Mouse (Mus musculus): ENCODE data around the gene Grap.

Grap gene

DNA sequence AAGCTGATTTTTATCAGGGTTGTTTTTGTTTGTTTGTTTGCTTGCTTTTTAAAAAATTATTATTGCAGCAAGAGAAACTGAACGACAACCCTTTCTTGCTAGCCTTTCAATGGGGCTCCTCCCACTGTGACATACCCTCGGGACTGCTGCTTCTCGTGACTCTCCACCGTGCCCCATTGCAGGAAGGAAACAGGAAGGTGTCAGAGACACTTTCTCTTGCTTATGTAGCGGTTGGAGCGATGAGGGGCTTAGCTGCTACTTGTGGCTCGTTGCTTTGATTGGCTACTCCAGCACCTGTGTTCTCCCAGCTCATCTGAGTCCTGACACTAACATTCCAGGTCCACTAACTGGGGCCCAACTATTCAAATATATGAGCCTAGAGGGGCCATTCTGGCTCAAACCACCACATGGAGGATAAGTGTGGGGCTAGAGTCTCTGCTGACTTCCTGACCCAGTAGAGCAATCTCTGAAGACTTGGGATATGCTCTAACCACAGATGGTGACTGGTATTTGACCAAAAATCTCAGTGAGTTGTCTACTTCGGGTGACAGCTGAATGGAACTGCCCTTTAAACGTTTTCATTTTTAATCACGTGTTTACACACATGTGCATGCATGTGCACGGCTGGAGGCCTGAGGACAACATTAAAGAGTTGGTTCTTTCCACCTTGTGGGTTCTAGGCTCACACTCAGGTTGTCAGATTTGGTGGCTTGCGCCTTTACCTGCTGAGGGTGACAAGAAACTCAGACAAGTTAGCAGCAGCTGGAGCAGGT is 14.1 kb upstream of the Grap start:
- 78% methylated on average over 12 of the region's 12 CpGs for WGBS

DNA sequence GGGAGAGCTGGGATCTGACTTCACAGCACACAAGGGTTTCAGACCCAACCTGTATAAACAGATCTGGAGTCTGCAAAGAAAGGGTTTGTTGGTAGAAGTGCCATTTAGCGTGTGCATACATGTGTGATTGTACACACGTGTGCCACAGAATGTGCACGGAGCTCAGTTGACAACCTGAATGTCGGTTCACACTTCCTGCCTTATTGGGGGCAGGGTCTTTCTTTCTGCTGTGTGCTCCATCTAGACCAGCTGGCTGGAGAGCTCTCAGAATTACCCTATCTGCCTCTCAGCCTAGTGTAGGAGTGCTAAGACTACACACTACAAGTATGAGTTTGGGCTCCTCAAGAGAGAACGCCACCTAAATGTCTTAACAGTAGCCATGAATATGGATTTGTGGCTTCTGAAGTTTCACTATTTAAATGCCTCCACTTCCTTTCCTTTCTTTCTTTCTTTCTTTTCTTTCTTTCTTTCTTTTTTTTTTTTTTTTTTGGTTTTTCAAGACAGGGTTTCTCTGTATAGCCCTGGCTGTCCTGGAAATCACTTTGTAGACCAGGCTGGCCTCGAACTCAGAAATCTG is 13.4 kb upstream of the Grap start:
- WGBS: 91% methylated on average over 6 of the region's 6 CpGs

DNA sequence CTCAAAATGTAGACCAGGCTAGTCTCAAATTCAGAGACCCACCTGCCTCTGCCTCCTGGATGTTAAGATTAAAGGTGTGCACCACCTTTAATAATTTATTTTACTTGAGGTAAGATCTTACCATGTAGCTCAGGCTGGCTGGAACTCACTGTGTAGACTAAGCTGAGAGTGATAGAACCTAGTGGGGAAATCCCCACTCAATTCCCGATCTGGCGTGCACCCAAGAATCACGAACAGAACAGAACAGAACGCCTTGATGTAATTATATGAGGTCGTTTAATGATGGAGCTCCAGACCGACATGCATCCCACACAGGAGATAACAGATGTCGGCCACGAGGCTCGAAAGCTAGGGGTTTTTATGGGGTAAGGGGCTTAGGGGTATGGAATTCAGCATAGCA is 12.5 kb upstream of the Grap start:
- WGBS: 59% methylated on average over 9 of the region's 9 CpGs

DNA sequence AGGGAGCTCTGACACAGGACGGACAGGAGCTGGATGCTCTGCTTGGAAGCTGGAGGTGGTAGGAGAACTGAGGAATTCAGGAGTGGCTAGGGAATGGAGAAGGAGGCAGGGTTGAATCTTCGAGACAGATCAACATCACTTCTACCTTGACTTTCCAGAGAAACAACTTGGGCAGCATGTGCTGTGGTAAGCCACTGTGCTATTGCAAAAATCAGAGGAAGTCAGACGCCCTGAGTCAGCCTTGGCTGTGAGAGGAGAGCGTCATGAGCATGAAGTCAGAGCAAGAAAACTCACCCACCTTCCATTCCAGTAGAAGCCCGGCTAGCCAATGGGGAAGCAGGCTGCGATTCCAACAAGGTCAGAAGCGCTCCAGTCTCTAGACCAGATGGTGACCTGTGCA is 11.0 kb upstream of the Grap start:
- 83% methylated on average over 7 of the region's 7 CpGs for WGBS

DNA sequence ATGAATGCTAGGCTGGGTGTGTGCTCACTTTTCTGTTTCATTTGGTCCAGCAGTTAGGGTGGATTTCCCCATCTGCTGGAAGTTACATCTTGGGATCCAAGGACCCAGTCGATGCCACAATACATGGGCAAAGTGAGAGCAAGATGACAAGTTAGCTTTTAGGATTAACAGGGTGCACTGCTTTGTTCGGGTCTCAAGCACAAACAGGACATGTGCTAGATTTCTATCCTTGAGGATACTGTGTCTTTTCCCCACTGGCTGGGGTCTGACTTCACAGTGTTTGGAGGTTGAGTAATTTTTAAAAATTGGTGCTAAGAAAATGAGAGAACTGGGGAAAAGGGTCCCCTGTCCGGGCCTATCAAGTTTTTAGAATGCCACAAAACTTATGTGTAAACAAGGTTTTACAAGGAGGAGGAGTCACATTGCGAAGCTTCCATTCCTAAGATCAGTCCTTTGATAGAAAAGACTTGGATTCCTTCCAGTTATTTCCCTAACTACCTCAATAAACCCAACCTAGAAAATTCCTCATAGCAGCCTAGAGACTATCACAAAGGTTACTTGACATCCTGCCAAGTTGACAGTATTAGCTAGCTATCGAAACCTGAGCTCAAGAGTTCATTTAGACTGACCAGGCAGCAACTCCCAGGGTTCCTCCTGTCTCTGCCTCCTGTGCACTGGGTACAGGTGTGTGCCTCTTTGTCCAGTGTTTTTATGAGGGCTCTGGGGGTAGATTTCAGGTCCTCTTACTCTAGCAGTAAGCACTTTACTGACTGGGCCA is 9.7 kb upstream of the Grap start:
- WGBS: 87% methylated on average over 5 of the region's 5 CpGs

DNA sequence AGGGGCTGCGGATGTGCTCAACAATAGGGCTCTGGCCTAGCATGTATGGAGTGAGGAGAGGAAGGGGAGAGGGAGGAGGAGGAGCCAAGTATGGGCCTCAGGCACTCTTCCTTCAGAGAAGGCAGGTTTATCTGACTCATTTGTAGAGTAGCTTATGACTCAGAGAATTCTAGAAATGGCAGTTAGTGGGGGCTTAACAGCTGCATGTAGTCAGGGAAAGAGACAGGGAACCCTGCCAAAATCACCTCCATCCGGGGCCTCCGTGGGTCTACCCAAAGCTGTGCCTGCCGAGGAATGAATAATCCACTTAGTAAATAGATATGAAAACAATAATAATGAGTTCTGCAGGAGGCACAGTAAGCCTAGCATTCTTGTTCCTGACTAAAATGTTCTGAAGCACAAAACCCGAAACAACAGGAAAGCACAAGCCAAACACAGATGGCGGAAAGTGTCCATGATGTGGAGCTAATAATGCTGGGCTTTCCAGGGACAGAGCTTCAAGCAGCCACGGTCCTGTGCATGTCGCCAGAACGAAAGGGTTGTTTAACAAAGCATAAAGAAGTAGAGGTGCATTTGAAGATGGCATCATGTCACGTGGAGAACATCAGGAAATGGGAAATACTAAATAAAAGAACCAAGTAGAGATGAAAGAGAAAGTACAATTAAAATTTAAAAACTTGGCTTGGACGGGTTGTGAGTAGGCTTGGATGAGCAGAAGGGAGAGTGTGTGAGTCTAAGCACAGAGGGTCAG is 8.3 kb upstream of the Grap start:
- 42% methylated on average over 11 of the region's 11 CpGs for WGBS

DNA sequence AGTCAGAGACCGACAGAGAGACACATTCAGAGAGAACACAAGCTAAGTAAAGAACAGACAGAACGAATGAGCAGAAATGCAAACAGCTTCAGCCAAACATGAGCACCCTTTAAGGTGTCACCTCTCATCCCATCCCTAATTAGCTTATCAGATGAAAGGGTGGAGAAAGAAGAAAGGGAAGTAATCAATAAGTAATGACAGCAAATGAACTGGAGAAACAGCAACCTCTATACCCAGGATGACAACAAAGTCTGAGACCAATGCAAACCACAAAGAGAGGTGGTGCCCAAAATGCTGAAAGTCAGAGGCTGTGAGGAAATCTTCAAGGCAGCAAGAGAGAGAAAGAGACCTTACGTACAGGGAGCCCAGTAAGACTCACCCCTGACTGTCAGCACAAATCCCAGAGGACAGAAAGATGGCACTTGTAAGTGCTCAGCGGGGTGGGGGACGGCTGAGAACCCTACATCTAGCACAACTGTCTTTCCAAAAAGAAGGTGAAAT is 7.7 kb upstream of the Grap start:
- WGBS: 83% methylated on average over 5 of the region's 5 CpGs

DNA sequence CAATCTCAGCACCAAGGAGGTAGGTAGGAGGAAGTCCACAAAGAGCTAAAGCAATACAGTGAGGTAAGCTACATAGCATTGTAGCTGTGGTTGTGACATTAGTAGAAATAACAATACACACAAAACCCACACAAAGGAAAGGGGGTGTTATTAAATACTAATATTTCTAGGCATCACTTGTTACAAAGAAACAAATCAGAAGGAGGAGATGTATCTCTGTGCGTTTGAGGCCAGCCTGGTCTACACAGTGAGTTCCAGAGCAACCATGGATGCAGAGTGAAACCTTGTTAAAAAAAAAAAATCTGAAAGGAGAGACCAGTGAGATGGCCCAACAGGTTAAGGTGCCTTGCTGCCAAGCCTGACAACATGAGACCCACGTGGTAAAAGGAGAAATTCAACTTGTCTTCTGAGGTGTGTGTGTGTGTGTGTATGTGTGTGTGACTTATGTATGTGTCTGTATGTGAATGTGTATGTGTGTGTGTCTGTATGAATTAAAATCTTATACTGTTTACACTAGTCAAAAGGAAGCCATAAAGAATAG is 6.5 kb upstream of the Grap start:
- 73% methylated on average over 2 of the region's 2 CpGs for WGBS

DNA sequence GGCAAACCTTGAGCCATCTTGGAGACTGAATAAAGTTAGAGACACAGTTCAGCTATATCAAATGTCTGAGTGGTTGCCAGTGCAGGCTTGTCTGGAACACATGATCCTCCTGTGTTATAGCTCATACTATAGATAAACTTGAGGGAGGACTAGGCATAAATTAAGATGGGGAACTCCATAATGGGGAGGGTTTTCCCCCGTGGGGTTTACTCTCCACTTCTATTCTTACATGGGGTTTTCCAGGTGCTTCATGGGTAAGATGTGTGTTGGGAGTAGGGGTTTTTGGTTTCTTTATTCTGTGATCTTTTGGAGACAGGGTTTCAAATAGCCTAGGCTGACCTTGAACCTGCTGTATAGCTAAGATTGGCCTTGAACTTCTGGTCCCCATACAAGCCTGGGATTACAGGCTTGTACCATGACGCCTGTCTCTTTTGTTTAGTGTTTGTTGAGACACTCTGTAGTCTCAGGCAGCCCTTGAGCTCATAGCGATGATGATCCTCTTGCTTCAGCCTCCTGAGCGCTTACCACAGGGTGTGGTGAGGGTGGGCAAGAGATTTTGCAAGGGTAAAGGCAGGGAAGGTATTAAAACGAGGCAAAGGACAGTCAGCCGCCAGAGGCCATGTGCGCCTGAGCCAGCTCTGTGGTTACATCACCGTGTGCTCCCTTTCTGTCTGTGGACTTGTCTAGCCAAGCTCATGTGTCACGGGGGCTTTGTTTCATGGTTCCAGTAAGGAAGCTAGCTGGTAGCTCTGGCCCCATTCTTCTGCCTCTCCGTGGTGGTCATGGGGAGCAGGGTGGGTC is 5.8 kb upstream of the Grap start:
- 81% methylated on average over 10 of the region's 10 CpGs for WGBS

DNA sequence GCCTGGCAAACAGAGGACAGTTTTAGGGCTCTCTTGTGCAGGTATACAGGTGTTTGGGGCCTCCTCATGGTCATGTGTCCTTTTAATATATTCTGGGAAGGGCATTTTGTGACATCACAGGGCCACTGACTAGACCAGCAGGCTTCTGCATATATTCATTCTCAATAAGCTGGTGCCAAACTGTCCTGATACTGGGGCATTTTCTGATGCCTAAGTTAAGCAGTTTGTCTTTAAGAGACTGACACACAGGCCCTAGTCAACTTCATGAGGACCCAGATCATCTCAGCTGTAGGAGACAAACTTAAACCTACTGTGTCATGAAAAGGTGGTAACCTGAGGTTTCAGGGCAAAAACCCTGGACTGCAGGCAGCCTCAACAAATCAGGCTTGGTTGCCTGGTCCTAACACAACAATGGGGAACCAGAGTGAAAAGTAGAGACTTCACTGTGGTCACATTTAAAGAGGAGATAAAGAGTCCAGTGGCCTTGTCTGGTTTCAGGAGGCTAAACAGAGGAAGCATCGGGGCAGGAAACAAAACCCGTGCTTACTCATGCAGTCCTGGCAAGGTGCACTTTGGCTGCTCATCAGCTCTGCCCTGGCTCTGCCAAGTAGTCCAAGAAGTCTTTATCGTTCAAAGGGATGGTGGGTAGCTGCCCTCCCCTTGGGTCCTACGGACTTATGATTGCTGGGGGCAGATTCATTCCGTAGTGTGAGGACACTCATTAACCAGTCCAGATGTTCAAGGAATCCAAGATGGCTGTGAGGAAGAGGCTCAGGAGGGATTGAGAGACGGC is 4.9 kb upstream of the Grap start:
- 50% methylated on average over 6 of the region's 6 CpGs for WGBS

DNA sequence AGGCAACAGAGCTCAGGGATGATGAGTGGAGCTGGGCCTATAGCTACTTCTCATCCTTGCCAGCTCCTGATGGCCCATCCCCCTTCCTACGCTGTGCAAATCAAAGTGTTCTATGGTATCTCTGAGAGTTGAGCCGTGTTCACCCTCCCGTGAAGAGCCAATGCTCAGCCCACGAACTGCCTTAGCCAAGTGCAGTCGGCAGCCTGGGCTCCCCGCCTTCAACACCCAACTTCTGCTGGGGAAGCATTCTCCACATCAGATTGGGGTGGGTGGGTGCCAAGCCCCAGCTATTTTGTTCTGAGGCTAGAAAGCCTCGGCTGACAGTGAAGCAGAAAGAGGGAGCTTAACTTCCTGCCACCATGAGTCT is 4.3 kb upstream of the Grap start:
- 50% methylated on average over 7 of the region's 7 CpGs for WGBS

DNA sequence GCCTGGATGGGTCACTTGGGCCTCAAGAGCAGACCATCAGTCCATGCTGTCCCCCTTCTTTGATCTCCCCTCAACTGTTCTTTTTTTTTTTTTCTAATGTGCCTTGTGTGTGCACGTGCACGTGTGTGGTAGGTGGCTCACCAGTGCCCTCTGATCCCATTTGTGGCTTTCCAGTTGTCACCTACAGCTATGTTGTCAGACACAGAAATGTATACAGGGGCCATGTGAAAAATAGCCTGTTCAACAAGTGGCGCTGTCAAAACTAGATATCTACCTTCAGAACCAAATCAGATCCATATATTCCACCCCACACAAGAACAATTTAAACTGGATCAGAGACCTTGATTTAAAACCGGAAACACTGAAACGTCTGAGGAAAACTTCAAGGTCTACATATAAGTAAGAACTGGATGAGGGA is 3.9 kb upstream of the Grap start:
- WGBS: 82% methylated on average over 5 of the region's 5 CpGs

DNA sequence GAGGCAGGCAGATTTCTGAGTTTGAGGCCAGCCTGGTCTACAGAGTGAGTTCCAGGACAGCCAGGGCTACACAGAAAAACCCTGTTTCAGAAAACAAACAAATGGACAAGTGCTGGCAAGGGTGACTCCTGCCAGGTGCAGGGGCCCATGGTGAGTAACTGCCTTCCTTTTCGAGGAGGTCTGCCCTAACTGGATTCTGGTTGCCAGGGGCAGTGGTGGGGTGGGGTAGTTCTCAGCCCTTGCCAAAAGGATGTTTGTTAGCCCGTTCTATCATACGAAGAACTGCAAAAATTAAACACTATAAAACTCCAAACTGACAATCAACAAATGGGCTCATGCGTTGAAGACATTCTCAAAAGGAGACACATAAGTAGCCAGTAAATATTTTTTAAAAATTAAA is 3.4 kb upstream of the Grap start:
- WGBS: 90% methylated on average over 4 of the region's 4 CpGs

DNA sequence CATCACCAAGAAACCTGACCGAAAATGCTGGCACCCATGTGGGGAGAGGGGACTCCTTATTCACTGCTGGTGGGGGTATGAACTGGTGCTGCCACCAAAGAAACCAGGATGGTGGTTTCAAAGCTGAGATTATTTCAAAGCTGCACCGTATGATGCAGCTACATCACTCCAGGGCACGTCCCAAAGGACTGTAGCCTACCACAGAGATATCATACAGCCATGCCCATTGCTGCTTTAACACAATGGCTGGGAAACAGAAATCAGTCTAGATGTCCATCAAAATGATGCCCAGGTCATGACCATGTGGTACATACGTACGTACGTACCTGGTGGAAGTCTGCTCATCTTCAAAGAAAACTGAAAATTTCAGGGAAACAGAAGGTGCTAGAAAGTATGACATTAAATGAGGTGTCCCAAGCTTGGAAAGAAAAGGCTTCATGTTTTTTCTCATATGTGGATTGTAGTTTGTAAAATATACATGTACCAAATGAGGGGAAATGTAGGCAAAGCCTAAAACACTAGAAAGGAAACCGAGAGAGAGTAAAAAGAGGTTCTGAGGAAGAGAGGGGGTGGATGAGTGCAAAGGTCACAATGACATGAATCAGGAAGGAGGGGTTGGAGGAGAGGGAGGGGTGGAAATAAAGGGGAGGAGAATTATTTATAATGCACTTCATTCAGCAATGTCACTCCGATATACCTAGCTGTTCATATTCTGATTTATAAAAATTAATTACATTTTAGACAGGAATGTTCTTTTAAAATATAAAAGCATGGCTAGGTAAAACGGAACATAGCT is 2.4 kb upstream of the Grap start:
- WGBS: 88% methylated on average over 9 of the region's 9 CpGs

DNA sequence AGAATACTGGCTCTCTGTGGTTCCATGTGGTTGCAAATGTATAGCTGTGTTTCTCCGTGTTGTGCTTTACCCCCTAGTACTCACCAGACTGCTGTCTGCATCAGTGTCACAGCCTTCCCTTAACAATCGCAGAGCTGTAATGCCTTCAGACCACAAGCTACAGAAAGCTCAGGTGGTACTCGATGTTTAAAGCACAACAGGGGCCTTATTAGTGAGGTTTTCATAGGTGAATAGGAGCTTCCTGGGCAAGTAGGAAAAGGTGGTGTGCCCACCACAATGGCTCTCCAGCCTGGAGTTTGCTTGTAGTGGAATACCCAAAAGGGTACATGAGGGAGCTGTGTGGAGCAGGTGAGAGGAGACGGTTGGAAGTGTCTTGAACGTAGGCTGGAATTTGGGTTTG is 849 bp upstream of the Grap start:
- 92% methylated on average over 5 of the region's 5 CpGs for WGBS

DNA sequence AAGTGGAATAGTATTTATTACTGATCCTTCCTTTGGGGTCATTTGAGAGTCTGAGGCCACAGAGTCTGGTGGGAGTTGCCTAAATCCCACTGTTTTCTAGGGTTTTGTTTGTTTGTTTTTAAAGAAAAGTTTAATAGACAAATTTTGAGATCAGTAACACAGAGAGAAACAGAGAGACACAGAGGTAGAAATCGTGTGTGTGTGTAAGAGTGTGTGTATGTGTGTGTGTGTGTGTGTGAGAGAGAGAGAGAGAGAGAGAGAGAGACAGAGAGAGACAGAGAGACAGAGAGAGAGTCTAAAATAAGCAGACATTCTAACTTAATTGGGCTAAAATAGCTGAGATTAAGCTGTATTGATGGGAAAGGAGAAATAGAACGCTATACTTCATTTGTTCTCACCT is 503 bp downstream of the Grap start:
- 80% methylated on average over 2 of the region's 2 CpGs for WGBS

DNA sequence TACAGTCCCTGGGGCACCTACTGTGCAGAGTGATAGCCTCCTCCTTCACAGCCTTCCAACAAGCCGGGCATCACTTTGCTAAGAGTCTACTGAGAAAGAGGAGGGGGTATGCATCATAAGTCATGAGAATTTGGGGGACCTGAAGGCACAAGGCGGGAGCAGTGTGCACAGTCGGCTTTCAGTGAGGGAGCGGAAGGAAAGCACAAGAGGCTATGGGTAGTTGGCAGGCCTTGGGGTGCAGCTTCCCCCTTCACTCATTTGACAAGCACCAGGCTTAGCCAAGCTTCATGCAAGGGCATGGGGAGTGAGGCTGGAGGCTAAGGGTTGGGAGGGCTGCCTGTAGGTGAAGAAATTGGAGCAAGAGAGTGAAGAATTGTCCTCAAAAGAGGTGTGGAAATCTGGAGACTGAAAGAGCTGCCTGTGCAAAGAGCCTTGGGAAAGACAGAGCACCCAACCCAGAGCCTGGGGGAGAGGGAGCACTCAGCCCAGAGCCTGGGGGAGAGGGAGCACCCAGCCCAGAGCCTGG is 1.8 kb downstream of the Grap start:
- 88% methylated on average over 4 of the region's 4 CpGs for WGBS

DNA sequence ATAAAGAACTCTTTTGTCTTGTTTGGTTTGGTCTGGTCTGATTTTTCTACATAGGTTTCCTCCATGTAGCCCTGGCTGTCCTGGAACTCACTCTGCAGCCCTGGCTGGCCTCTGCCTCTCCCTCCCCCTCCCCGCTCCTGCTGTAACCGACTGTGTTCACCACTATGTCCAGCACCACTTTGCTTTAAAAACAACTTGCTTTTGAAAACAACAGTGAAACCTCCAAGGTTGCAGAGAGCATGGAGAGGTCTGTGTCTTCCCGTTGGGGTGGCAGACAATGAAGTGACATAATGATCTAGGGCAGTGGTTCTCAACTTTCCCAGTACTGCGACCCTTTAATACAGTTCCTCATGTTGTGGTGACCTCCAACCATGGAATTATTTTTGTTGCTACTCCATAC is 2.6 kb downstream of the Grap start:
- 77% methylated on average over 4 of the region's 4 CpGs for WGBS

Data from cerebral cortex, adult 2 months (tissue).